In genomic region chr1:190169911-190170818, GRCm38 (mm10) we compare ENCODE assay signal across 9 mouse cellular contexts. TPM values are rescaled to one million over a fixed set of nuclear protein-coding genes. Genes with fewer than 3 reads are reported as not detected.
A peak's percentile ranks its signal among the peaks of the same experiment; 100 is the strongest.
DNase-seq lines count a peak whose midpoint lies in the region; ATAC-seq and TF ChIP-seq lines count a peak whose summit lies in the region.
"Had no signal": no experiment of that assay in that cellular context is flagged by ENCODE, and none has a peak within 500 bp of the region (broad histone marks: within the 10 kb centered on the region; RNA-seq: fewer than 3 reads in every experiment).

TSS of gene Prox1 (minus strand) at chr1:190170714.

- peak within 1 kb of the TSS; percentile 99 for H3K4me2 ChIP-seq in intestine, postnatal 0 days (replicated peaks; ENCODE audit: low read depth)
- peak within 1 kb of the TSS; percentile 89 for H3K4me2 ChIP-seq in stomach, embryonic 14.5 days (replicated peaks; ENCODE audit: low read depth, low read length)

- H3K27me3 ChIP-seq in thymus, adult 2 months (ENCODE audit: control insufficient read depth, insufficient read depth, low read length): peaks cover 32% of the 10 kb centered on the region
- H3K27me3 ChIP-seq in heart, adult 2 months (ENCODE audit: control insufficient read depth, insufficient read depth, low read length): peaks cover 7% of the 10 kb centered on the region
- peaks cover 53% of the 10 kb centered on the region for H3K27me3 ChIP-seq in intestine, postnatal 0 days (replicated peaks; ENCODE audit: control insufficient read depth, insufficient read depth, low read length)
- peaks cover 16% of the 10 kb centered on the region; the same call in 1 of the 2 replicates for H3K27me3 ChIP-seq in stomach, embryonic 14.5 days (ENCODE audit: control insufficient read depth, insufficient read depth, low read length)

- no peaks in the 10 kb centered on the region for H3K9me3 ChIP-seq in intestine, postnatal 0 days (ENCODE audit: control insufficient read depth)
- no peaks in the 10 kb centered on the region for H3K9me3 ChIP-seq in stomach, embryonic 14.5 days (ENCODE audit: control insufficient read depth, low read depth, low read length)

- H3K36me3 ChIP-seq in thymus, adult 2 months (ENCODE audit: control insufficient read depth, insufficient read depth, low read length): no peaks in the 10 kb centered on the region
- H3K36me3 ChIP-seq in heart, adult 2 months (ENCODE audit: control insufficient read depth, insufficient read depth, low read length): no peaks in the 10 kb centered on the region
- no peaks in the 10 kb centered on the region for H3K36me3 ChIP-seq in intestine, postnatal 0 days (ENCODE audit: control insufficient read depth, insufficient read depth)
- no peaks in the 10 kb centered on the region for H3K36me3 ChIP-seq in stomach, embryonic 14.5 days (ENCODE audit: control insufficient read depth, insufficient read depth, low read length)
- H3K36me3 ChIP-seq: G1E had no signal

- 3% methylated on average over 58 of the region's 62 CpGs for WGBS in thymus, adult 2 months
- under 1% methylated on average over 58 of the region's 62 CpGs for WGBS in heart, adult 2 months
- WGBS in intestine, postnatal 0 days: 0% methylated on average over 58 of the region's 62 CpGs
- under 1% methylated on average over 62 of the region's 62 CpGs for WGBS in stomach, embryonic 14.5 days

- no peak for TF ChIP-seq CTCF in thymus, adult 2 months (IDR thresholded peaks at IDR 0.05; ENCODE audit: borderline replicate concordance, control insufficient read depth, extremely low read depth, insufficient read depth, low read length, poor library complexity)
- no peak for TF ChIP-seq CTCF in heart, adult 2 months (IDR thresholded peaks at IDR 0.05)
- no peak for TF ChIP-seq CTCF in intestine, postnatal 0 days (IDR thresholded peaks at IDR 0.05; ENCODE audit: low read depth)

- no peak for TF ChIP-seq EP300 in heart, adult 2 months (IDR thresholded peaks at IDR 0.05; ENCODE audit: insufficient read depth, low read depth, low read length)

- intact Hi-C loops in heart, adult 2 months (cut with DNase I): loop anchor here (5.0 to 10.0 kb wide), 4 partner anchors 43 to 525 kb away; no protein-coding TSS in a partner anchor
- intact Hi-C loops in left cerebral cortex, postnatal 25 days (cut with DNase I): loop anchor here (5.0 kb wide), 2 partner anchors 123 to 627 kb away; no protein-coding TSS in a partner anchor

- TF ChIP-seq POLR2A in thymus, adult 2 months (IDR thresholded peaks at IDR 0.05; ENCODE audit: control insufficient read depth, extremely low read depth, insufficient read depth, low read length, poor library complexity): no peak
- peak; percentile 79 for TF ChIP-seq POLR2A in heart, adult 2 months (IDR thresholded peaks at IDR 0.05; ENCODE audit: insufficient read depth, low read depth, low read length)

- H3K79me2 ChIP-seq in heart, adult 2 months (replicated peaks; ENCODE audit: control insufficient read depth, insufficient read depth, low read length): no peaks in the 10 kb centered on the region

- peak within 1 kb of the TSS; percentile 78 for H3K9ac ChIP-seq in heart, adult 2 months (ENCODE audit: low read depth, low read length)
- peak within 1 kb of the TSS; percentile 54 for H3K9ac ChIP-seq in intestine, postnatal 0 days (ENCODE audit: low read depth, low read length)
- peak within 1 kb of the TSS; percentile 37 for H3K9ac ChIP-seq in stomach, embryonic 14.5 days (replicated peaks; ENCODE audit: low read depth, low read length)

- no peak within 1 kb of the TSS for H3K27ac ChIP-seq in thymus, adult 2 months (ENCODE audit: control insufficient read depth, insufficient read depth, low read length)
- peak within 1 kb of the TSS; percentile 88 for H3K27ac ChIP-seq in heart, adult 2 months
- peak within 1 kb of the TSS; percentile 21 for H3K27ac ChIP-seq in intestine, postnatal 0 days (ENCODE audit: low read depth, low read length)
- H3K27ac ChIP-seq in stomach, embryonic 14.5 days (ENCODE audit: low read length): no peak within 1 kb of the TSS

- peak; percentile 67 for ATAC-seq in intestine, postnatal 0 days
- ATAC-seq in megakaryocyte-erythroid progenitor cell, adult 5-6 weeks (replicated peaks; ENCODE audit: low FRiP score, low TSS enrichment, poor library complexity, severe bottlenecking): 0 out of 2 replicates have a peak, but pooled peaks have one; percentile 31
- peak; percentile 83 for ATAC-seq in stomach, embryonic 14.5 days (ENCODE audit: insufficient number of reproducible peaks, insufficient read depth, low FRiP score, low read depth)

- H3K4me1 ChIP-seq in thymus, adult 2 months (replicated peaks; ENCODE audit: control insufficient read depth, insufficient read depth, low read length): no peaks in the 10 kb centered on the region
- H3K4me1 ChIP-seq in heart, adult 2 months (ENCODE audit: control insufficient read depth, insufficient read depth, low read length): peaks cover 2% of the 10 kb centered on the region
- no peaks in the 10 kb centered on the region; the same call in 1 of the 2 replicates for H3K4me1 ChIP-seq in intestine, postnatal 0 days (replicated peaks; ENCODE audit: control insufficient read depth, insufficient read depth, low read length)
- peaks cover 11% of the 10 kb centered on the region for H3K4me1 ChIP-seq in stomach, embryonic 14.5 days (ENCODE audit: control insufficient read depth, insufficient read depth, low read length)

- DNase-seq in thymus, adult 2 months: no peak
- no peak for DNase-seq in thymus, adult 18-20 months
- peak; percentile 89 for DNase-seq in embryo, embryonic 9.5 days (ENCODE audit: extremely low spot score)
- peak; percentile 80 to 84 for DNase-seq in heart, adult 2 months
- DNase-seq in left cerebral cortex, postnatal 25 days (ENCODE audit: low spot score in 2 of 2): peak; percentile 58 to 74

- H3K4me3 ChIP-seq in thymus, adult 2 months (ENCODE audit: control insufficient read depth, insufficient read depth, low read length): peak within 1 kb of the TSS; percentile 37
- peak within 1 kb of the TSS; percentile 76 for H3K4me3 ChIP-seq in heart, adult 2 months
- H3K4me3 ChIP-seq in intestine, postnatal 0 days (ENCODE audit: low read depth, low read length): peak within 1 kb of the TSS; percentile 69
- H3K4me3 ChIP-seq in stomach, embryonic 14.5 days (ENCODE audit: low read depth, low read length): peak within 1 kb of the TSS; percentile 54

RNA-seq across cellular contexts. Expression of gene Prox1, which starts in this region (rescaled TPM):
- 0.43 and 0.71 TPM in 2 replicates for polyA plus RNA-seq in thymus, adult 2 months (2012; rRNA removed)
- 10 to 100 TPM; 46.2 to 57.3 TPM for total RNA-seq in heart, adult 2 months (2021)
- polyA plus RNA-seq in heart, adult 2 months (2012; rRNA removed): 12.1 and 21.7 TPM in 2 replicates
- 1.4 and 1.5 TPM in 2 replicates for polyA plus RNA-seq in intestine, postnatal 0 days (2015; fragmentation: Nextera tagmentation; extraction: Ambion mirVana)
- total RNA-seq in left cerebral cortex, postnatal 25 days (2021): 1 to 10 TPM; 7.2 to 7.8 TPM
- not detected in 2 replicates for total RNA-seq in megakaryocyte-erythroid progenitor cell, adult 5-6 weeks (2014; fragmentation: Nextera tagmentation)
- total RNA-seq in megakaryocyte-erythroid progenitor cell, adult 5-6 weeks (2017): 0.30 TPM in 1 of 2 replicates, not detected in the other
- 1.3 and 2.0 TPM in 2 replicates for polyA plus RNA-seq in stomach, embryonic 14.5 days (2014; fragmentation: Nextera tagmentation; extraction: Ambion mirVana)
- polyA plus RNA-seq: G1E had no signal

Comparison
In these comparisons a context has a peak if more than half of its experiments do, and no peak if none do; other contexts are left out.
1. RNA of gene Prox1 (total RNA-seq): 46.2 to 57.3 TPM in heart, adult 2 months and 7.2 to 7.8 TPM in left cerebral cortex, postnatal 25 days; 0.30 TPM in megakaryocyte-erythroid progenitor cell, adult 5-6 weeks; every median in the first group is over 4 times any median in the second.
2. RNA of gene Prox1 (total RNA-seq): 46.2 to 57.3 TPM in heart, adult 2 months; 7.2 to 7.8 TPM in left cerebral cortex, postnatal 25 days; every median in the first group is over 4 times any median in the second.
3. Peak in ATAC-seq in megakaryocyte-erythroid progenitor cell, adult 5-6 weeks; RNA of the gene not detected or under 1 TPM.
4. DNase-seq: peak in embryo, embryonic 9.5 days (single experiment), heart, adult 2 months (2 of 2) and left cerebral cortex, postnatal 25 days (2 of 2); none in thymus, adult 2 months (single experiment) and thymus, adult 18-20 months (0 of 2).
5. H3K27ac ChIP-seq: peak in heart, adult 2 months (single experiment) and intestine, postnatal 0 days (single experiment); none in thymus, adult 2 months (single experiment) and stomach, embryonic 14.5 days (single experiment).
6. ATAC-seq: peak in every context shown above with its lines; median percentile 83 in stomach, embryonic 14.5 days; 67 in intestine, postnatal 0 days; 31 in megakaryocyte-erythroid progenitor cell, adult 5-6 weeks.
7. Peak in every context shown above with its lines, with median percentiles within 50 percentile points of each other: H3K4me3 ChIP-seq and H3K9ac ChIP-seq.